Mouse (Mus musculus): ENCODE data around the gene 4430402I18Rik.

DNA sequence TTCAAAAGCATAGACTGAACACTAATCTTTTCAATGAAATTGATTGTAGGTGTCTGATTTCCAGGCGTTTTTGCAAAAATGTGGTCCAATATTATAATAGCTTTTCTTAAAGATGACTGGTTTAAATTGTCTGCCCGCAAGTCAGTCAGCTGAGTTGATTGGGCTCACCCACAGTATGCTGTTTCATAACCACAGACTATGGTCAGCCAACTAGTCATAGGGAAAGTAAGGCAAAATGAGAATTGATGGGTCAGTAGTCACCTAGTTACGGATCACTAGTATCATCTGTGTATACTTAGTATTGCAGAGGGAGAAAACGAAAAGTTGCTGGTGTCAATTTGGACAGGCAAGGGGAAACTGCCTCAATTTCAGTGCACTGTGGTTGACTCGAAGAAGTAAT is 23.8 kb upstream of the 4430402I18Rik start:
- TF ChIP-seq CTCF (IDR thresholded peaks at IDR 0.05; ENCODE audit: low read depth, low read length) (no peak), POLR2A (IDR thresholded peaks at IDR 0.05; ENCODE audit: borderline replicate concordance, low read depth, low read length) (no peak)
